Mouse (Mus musculus): ENCODE data around the gene Cdc25a.

- TF ChIP-seq POLR2A (IDR thresholded peaks at IDR 0.05; ENCODE audit: insufficient read depth, low read depth, low read length), result no peak
- TF ChIP-seq CTCF (IDR thresholded peaks at IDR 0.05; ENCODE audit: insufficient read depth, low read depth, low read length), result no peak
These were observed 57.5 kb downstream of the Cdc25a start for GRCm38 (mm10) chr9:109932756-109933375.

Measured in olfactory bulb, adult 2 months (tissue).